Mouse (Mus musculus) cortical plate, adult 2 months (tissue): ENCODE results near the gene Tbc1d2b.

Experiments
- CTCF ChIP-seq: fragments of 200-500 bp; IDR thresholded peaks from 2 replicates; pipeline ENCODE4 v1.5.1; 2011; ENCODE audit warnings: mild to moderate bottlenecking, control low read depth, low read length; ENCODE audit not compliant: insufficient read depth; ENCODE audit errors: extremely low read depth
- POLR2A ChIP-seq: fragments of 200-500 bp; IDR thresholded peaks from 2 replicates; pipeline ENCODE4 v1.6.1; 2011; ENCODE audit warnings: mild to moderate bottlenecking, low read length, control low read depth; ENCODE audit not compliant: insufficient read depth; ENCODE audit errors: extremely low read depth

DNA sequence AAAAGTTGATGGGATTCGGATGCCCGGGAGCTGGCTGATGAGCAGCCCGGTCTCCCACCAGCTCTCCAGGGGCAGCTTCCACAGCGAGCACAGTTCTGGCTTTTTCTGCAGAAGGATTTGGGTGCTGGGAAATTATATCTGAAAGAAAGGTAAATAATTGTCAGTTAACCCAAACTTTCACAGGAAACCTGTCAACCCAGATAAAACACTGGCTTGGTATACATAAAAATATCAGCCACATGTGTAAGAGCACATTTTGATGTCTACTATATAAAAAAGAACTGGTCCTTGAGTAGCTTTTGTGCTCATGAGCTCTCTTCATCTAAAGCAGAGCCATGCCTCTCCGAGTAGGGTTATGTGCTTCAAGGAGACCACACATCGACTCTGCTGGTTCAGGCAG is 29.6 kb downstream of the Tbc1d2b start:
- TF ChIP-seq POLR2A, result no peak
- no peak for TF ChIP-seq CTCF
